1 mouse cellular context compared by ENCODE assay signal in genomic region chr17:88481587-88481986, GRCm38 (mm10).
TF ChIP-seq lines count a peak whose summit lies in the region.

No protein-coding gene starts in this region.

TF ChIP-seq in MEL, 35 proteins besides CTCF, POLR2A, EP300 and RAD21 (continued from another document):
- TF ChIP-seq ETS1 (IDR thresholded peaks at IDR 0.05; ENCODE audit: low read depth, low read length), result 0 out of 2 replicates have a peak, but pooled peaks have one; percentile 36
- peak; percentile 29; the same call in 1 of the 2 replicates for TF ChIP-seq RCOR1 (IDR thresholded peaks at IDR 0.05; ENCODE audit: low read depth, low read length)
- TF ChIP-seq TBP (IDR thresholded peaks at IDR 0.05; ENCODE audit: low read depth, low read length), result 0 out of 2 replicates have a peak, but pooled peaks have one; percentile 35
- no peak; the same call in none of the 2 replicates for TF ChIP-seq SIN3A (IDR thresholded peaks at IDR 0.05; ENCODE audit: low read length)
- TF ChIP-seq GABPA (IDR thresholded peaks at IDR 0.05; ENCODE audit: low read depth, low read length), result peak; percentile 56; the same call in 1 of the 2 replicates
- no peak for TF ChIP-seq MYC (IDR thresholded peaks at IDR 0.05; ENCODE audit: low read depth, low read length)
- TF ChIP-seq CHD2 (IDR thresholded peaks at IDR 0.05; ENCODE audit: low read length), result no peak
- TF ChIP-seq POLR2AphosphoS5 (IDR thresholded peaks at IDR 0.05; ENCODE audit: borderline replicate concordance, low read depth, low read length), result no peak
- no peak for TF ChIP-seq CHD1 (IDR thresholded peaks at IDR 0.05; ENCODE audit: low read depth, low read length)
- no peak for TF ChIP-seq NRF1 (IDR thresholded peaks at IDR 0.05; ENCODE audit: insufficient read depth, low read depth, low read length, poor library complexity, severe bottlenecking)
- TF ChIP-seq GATA1 (IDR thresholded peaks at IDR 0.05; ENCODE audit: low read depth, low read length), result peak; percentile 65
- TF ChIP-seq TAL1 (IDR thresholded peaks at IDR 0.05; ENCODE audit: low read length), result peak; percentile 68
- TF ChIP-seq ZNF384 (IDR thresholded peaks at IDR 0.05; ENCODE audit: low read depth, low read length), result peak; percentile 90
